13 mouse cellular contexts compared by ENCODE assay signal in genomic region chr9:107593101-107593976, GRCm38 (mm10). TPM values are rescaled to one million over a fixed set of nuclear protein-coding genes. Genes with fewer than 3 reads are reported as not detected.
DNase-seq lines count a peak whose midpoint lies in the region; ATAC-seq and TF ChIP-seq lines count a peak whose summit lies in the region.
"Had no signal": no experiment of that assay in that cellular context is flagged by ENCODE, and none has a peak within 500 bp of the region (broad histone marks: within the 10 kb centered on the region; RNA-seq: fewer than 3 reads in every experiment).

No protein-coding gene starts in this region.

- peak overlapping the region; percentile 20 for H3K9ac ChIP-seq in heart, embryonic 15.5 days
- H3K9ac ChIP-seq: liver, embryonic 15.5 days had no signal

- no peak for TF ChIP-seq POLR2A in kidney, adult 2 months (IDR thresholded peaks at IDR 0.05; ENCODE audit: low read depth, low read length)
- no peak for TF ChIP-seq POLR2A in brain, embryonic 14.5 days (IDR thresholded peaks at IDR 0.05; ENCODE audit: borderline replicate concordance, extremely low read depth, insufficient read depth, insufficient read length, poor library complexity, severe bottlenecking)

- no peaks in the 10 kb centered on the region for H3K9me3 ChIP-seq in heart, embryonic 15.5 days (replicated peaks)
- H3K9me3 ChIP-seq: G1E; liver, embryonic 15.5 days had no signal

- no peak for ATAC-seq in heart, embryonic 15.5 days (replicated peaks; ENCODE audit: insufficient number of reproducible peaks, insufficient read depth, low FRiP score, low read depth)

- H3K4me3 ChIP-seq in kidney, adult 2 months (ENCODE audit: insufficient read depth, low read depth, low read length): no peak overlapping the region
- no peak overlapping the region for H3K4me3 ChIP-seq in heart, embryonic 15.5 days
- H3K4me3 ChIP-seq: liver, embryonic 15.5 days had no signal

- DNase-seq in kidney, adult 2 months: peak; percentile 93
- no peak for DNase-seq in kidney, postnatal 10 days
- peak; percentile 56 for DNase-seq in brain, embryonic 14.5 days (ENCODE audit: low read depth)
- DNase-seq in cerebellum, adult 8-10 months: peak; percentile 84
- no peak for DNase-seq in T-cell, adult 2 months (ENCODE audit: low spot score)
- DNase-seq in urinary bladder, postnatal 4 days (ENCODE audit: low spot score in 2 of 2): no peak
- DNase-seq: midbrain, embryonic 14.5 days; right cerebral cortex, postnatal 14 days; thymus, postnatal 4 days had no signal

- TF ChIP-seq CTCF in kidney, adult 2 months (conservative IDR thresholded peaks at IDR 0.05; ENCODE audit: insufficient read depth, insufficient read length, low read depth, low read length): no peak
- TF ChIP-seq CTCF in brain, embryonic 14.5 days (IDR thresholded peaks at IDR 0.05; ENCODE audit: borderline replicate concordance, extremely low read depth, insufficient read depth, insufficient read length): no peak

- H3K4me1 ChIP-seq in kidney, adult 2 months (ENCODE audit: control insufficient read depth, insufficient read depth, low read length): peaks cover 40% of the 10 kb centered on the region
- peaks cover 82% of the 10 kb centered on the region for H3K4me1 ChIP-seq in heart, embryonic 15.5 days (replicated peaks)

- WGBS in kidney, adult 2 months: 76% methylated on average over 11 of the region's 11 CpGs
- WGBS in heart, embryonic 15.5 days: 77% methylated on average over 11 of the region's 11 CpGs

- peak overlapping the region; percentile 65 for H3K27ac ChIP-seq in kidney, adult 2 months (ENCODE audit: insufficient read depth, low read depth, low read length)
- peak overlapping the region; percentile 73 for H3K27ac ChIP-seq in heart, embryonic 15.5 days
- H3K27ac ChIP-seq: kidney, postnatal 0 days; liver, embryonic 15.5 days had no signal

- H3K36me3 ChIP-seq in kidney, adult 2 months (ENCODE audit: control insufficient read depth, insufficient read depth, low read length): no peaks in the 10 kb centered on the region
- peaks cover 29% of the 10 kb centered on the region for H3K36me3 ChIP-seq in heart, embryonic 15.5 days

- H3K4me2 ChIP-seq in heart, embryonic 15.5 days: peak overlapping the region; percentile 10; the same call in 1 of the 2 replicates
- H3K4me2 ChIP-seq: liver, embryonic 15.5 days had no signal

- H3K27me3 ChIP-seq in kidney, adult 2 months (replicated peaks; ENCODE audit: control insufficient read depth, insufficient read depth, low read length): no peaks in the 10 kb centered on the region
- H3K27me3 ChIP-seq in heart, embryonic 15.5 days: no peaks in the 10 kb centered on the region
- H3K27me3 ChIP-seq: liver, embryonic 15.5 days had no signal

RNA-seq across cellular contexts. Expression of gene Ifrd2, which starts 5.9 kb away (rescaled TPM):
- polyA plus RNA-seq in kidney, adult 2 months (2012; rRNA removed): 50.5 and 57.8 TPM in 2 replicates
- 21.4 and 29.6 TPM in 2 replicates for polyA plus RNA-seq in brain, embryonic 14.5 days (2012; rRNA removed)
- 31.7 and 45.7 TPM in 2 replicates for polyA plus RNA-seq in heart, embryonic 15.5 days (2015; fragmentation: Nextera tagmentation; extraction: Ambion mirVana)

RNA-seq across cellular contexts. Expression of gene Hyal3, which starts 12.7 kb away (rescaled TPM):
- 1.6 and 2.1 TPM in 2 replicates for polyA plus RNA-seq in kidney, adult 2 months (2012; rRNA removed)
- 1.2 and 1.6 TPM in 2 replicates for polyA plus RNA-seq in brain, embryonic 14.5 days (2012; rRNA removed)
- 0.68 and 0.82 TPM in 2 replicates for polyA plus RNA-seq in heart, embryonic 15.5 days (2015; fragmentation: Nextera tagmentation; extraction: Ambion mirVana)

RNA-seq across cellular contexts. Expression of gene Naa80, which starts 14.7 kb away (rescaled TPM):
- polyA plus RNA-seq in kidney, adult 2 months (2012; rRNA removed): 43.0 and 62.8 TPM in 2 replicates
- 28.8 and 32.4 TPM in 2 replicates for polyA plus RNA-seq in brain, embryonic 14.5 days (2012; rRNA removed)
- 13.4 and 17.2 TPM in 2 replicates for polyA plus RNA-seq in heart, embryonic 15.5 days (2015; fragmentation: Nextera tagmentation; extraction: Ambion mirVana)

RNA-seq across cellular contexts. Expression of gene Sema3b, which starts 15.7 kb away (rescaled TPM):
- polyA plus RNA-seq in kidney, adult 2 months (2012; rRNA removed): 63.3 and 78.8 TPM in 2 replicates
- polyA plus RNA-seq in brain, embryonic 14.5 days (2012; rRNA removed): 3.9 and 6.7 TPM in 2 replicates
- 9.7 and 10.7 TPM in 2 replicates for polyA plus RNA-seq in heart, embryonic 15.5 days (2015; fragmentation: Nextera tagmentation; extraction: Ambion mirVana)
- polyA plus RNA-seq: G1E had no signal

RNA-seq across cellular contexts. Expression of gene Hyal1, which starts 16.6 kb away (rescaled TPM):
- polyA plus RNA-seq in kidney, adult 2 months (2012; rRNA removed): 8.1 and 9.4 TPM in 2 replicates
- polyA plus RNA-seq in brain, embryonic 14.5 days (2012; rRNA removed): 3.3 and 5.6 TPM in 2 replicates
- 8.3 and 9.1 TPM in 2 replicates for polyA plus RNA-seq in heart, embryonic 15.5 days (2015; fragmentation: Nextera tagmentation; extraction: Ambion mirVana)

Comparison
In these comparisons a context has a peak if more than half of its experiments do, and no peak if none do; other contexts are left out.
1. DNase-seq: peak in kidney, adult 2 months (single experiment), brain, embryonic 14.5 days (single experiment) and cerebellum, adult 8-10 months (single experiment); none in kidney, postnatal 10 days (single experiment), T-cell, adult 2 months (single experiment) and urinary bladder, postnatal 4 days (0 of 2).